Mouse (Mus musculus): ENCODE results near the gene Zcwpw1. TPM values are rescaled to one million over a fixed set of nuclear protein-coding genes. Genes with fewer than 3 reads are reported as not detected.

The Zcwpw1 gene
- polyA plus RNA-seq, 1 experiment from 2014 or later = 12.5 TPM

GRCm38 (mm10) chr5:137779053-137779933 lies 8.3 kb upstream of the Zcwpw1 start:
- H3K4me1 ChIP-seq = peaks cover 42% of the 10 kb centered on the region

DNA sequence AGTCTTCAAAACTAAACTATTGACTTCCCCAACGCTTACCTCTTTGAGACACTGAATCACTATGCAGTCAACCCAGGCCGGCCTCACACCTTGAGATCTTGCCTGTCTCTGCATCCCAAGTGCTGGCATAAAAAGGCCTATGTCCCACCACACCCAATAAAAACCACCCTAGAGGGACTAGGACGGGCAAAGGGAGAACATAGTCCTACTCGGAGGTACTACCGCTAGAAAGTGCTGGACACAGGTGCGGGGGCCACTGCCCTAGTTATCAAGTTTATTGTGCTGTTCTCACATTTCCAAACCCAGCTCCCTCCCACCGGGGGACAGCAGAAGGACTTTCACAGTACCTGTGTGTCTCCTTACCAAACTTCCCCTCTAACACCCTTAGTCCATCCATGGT lies 5.9 kb upstream of the Zcwpw1 start:
- Histone ChIP-seq H3K4me3 (no peak overlapping the region), H3K27me3 (ENCODE audit: insufficient read depth, poor library complexity, severe bottlenecking) (no peaks in the 10 kb centered on the region), H3K27ac (no peak overlapping the region), H3K4me1 (peaks cover 47% of the 10 kb centered on the region), H3K36me3 (peaks cover 52% of the 10 kb centered on the region), H3K9me3 (no peaks in the 10 kb centered on the region)
- WGBS = 90% methylated on average over 7 of the region's 7 CpGs
- DNase-seq (ENCODE audit: low spot score) = no peak

More at GRCm38 (mm10) chr5:137779053-137779933, 8.3 kb upstream of the Zcwpw1 start:
- H3K4me3 ChIP-seq = peak overlapping the region; percentile 83
- DNase-seq (ENCODE audit: low spot score) = no peak
- H3K27me3 ChIP-seq (ENCODE audit: insufficient read depth, poor library complexity, severe bottlenecking) = no peaks in the 10 kb centered on the region
- H3K36me3 ChIP-seq = peaks cover 43% of the 10 kb centered on the region
- WGBS = under 1% methylated on average over 82 of the region's 83 CpGs
- H3K27ac ChIP-seq = peak overlapping the region; percentile 93
- H3K9me3 ChIP-seq = no peaks in the 10 kb centered on the region

GRCm38 (mm10) chr5:137782776-137783522 lies 4.6 kb upstream of the Zcwpw1 start:
- Histone ChIP-seq H3K9me3 (no peaks in the 10 kb centered on the region), H3K36me3 (peaks cover 52% of the 10 kb centered on the region), H3K4me3 (peak overlapping the region; percentile 89), H3K4me1 (peaks cover 45% of the 10 kb centered on the region), H3K27ac (0 out of 2 replicates have a peak overlapping the region, but pooled peaks have one; percentile 24), H3K27me3 (ENCODE audit: insufficient read depth, poor library complexity, severe bottlenecking) (no peaks in the 10 kb centered on the region)
- 83% methylated on average over 13 of the region's 13 CpGs for WGBS
- DNase-seq (ENCODE audit: low spot score) = no peak

DNA sequence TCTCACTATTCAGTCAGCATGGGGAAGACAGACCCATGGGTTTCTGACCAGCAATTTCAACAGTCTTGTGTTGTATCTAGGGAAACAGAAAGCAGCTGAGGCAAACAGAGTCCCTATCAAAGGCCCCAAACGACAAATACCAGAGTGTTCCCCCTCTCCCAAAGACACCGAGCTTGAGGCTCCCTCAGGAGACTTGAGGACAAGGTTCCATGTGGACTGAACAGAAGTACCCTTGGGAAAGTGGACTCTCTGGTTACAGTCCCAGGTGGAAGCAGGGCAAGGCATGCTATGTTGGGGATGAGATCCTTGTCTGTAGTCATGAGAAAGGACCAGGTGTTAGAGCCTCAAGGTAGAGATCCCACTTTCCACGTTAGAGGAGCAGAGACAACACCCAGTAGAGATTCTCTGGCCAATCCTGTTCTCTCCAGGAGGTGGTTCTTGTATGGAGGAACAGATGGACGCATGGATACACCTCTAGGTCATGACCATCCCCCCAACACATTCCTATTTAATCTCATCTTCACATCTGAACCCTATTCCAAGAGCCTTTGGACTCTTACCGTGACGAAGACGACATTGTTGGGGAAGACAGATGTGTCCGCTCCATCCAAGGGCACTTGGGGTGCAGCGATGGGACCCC lies 3.6 kb upstream of the Zcwpw1 start:
- H3K27ac ChIP-seq = peak overlapping the region; percentile 98; the same call in 1 of the 2 replicates
- no peaks in the 10 kb centered on the region for H3K9me3 ChIP-seq
- DNase-seq (ENCODE audit: low spot score) = no peak
- peaks cover 52% of the 10 kb centered on the region for H3K36me3 ChIP-seq
- H3K27me3 ChIP-seq (ENCODE audit: insufficient read depth, poor library complexity, severe bottlenecking) = peaks cover 4% of the 10 kb centered on the region; the same call in 1 of the 2 replicates
- WGBS = 74% methylated on average over 9 of the region's 9 CpGs
- H3K4me1 ChIP-seq = peaks cover 41% of the 10 kb centered on the region
- H3K4me3 ChIP-seq = peak overlapping the region; percentile 89

- Histone ChIP-seq H3K27me3 (ENCODE audit: insufficient read depth, poor library complexity, severe bottlenecking) (peaks cover 4% of the 10 kb centered on the region; the same call in 1 of the 2 replicates), H3K9me3 (no peaks in the 10 kb centered on the region), H3K4me3 (peak overlapping the region; percentile 89), H3K27ac (peak overlapping the region; percentile 98), H3K36me3 (peaks cover 52% of the 10 kb centered on the region), H3K4me1 (peaks cover 39% of the 10 kb centered on the region)
- WGBS = 86% methylated on average over 14 of the region's 14 CpGs
- DNase-seq (ENCODE audit: low spot score) = no peak
Measured at GRCm38 (mm10) chr5:137784546-137784945, 3.1 kb upstream of the Zcwpw1 start.

GRCm38 (mm10) chr5:137785164-137786031 lies 2.2 kb upstream of the Zcwpw1 start:
- Histone ChIP-seq H3K36me3 (peaks cover 48% of the 10 kb centered on the region), H3K4me1 (peaks cover 32% of the 10 kb centered on the region), H3K4me3 (peak overlapping the region; percentile 89), H3K27me3 (ENCODE audit: insufficient read depth, poor library complexity, severe bottlenecking) (peaks cover 4% of the 10 kb centered on the region; the same call in 1 of the 2 replicates), H3K27ac (peak overlapping the region; percentile 98), H3K9me3 (no peaks in the 10 kb centered on the region)
- 3% methylated on average over 56 of the region's 62 CpGs for WGBS
- peak; percentile 85 for DNase-seq (ENCODE audit: low spot score)

GRCm38 (mm10) chr5:137786109-137786942 lies 1.3 kb upstream of the Zcwpw1 start:
- peak overlapping the region; percentile 98 for H3K27ac ChIP-seq
- H3K4me1 ChIP-seq = peaks cover 32% of the 10 kb centered on the region
- H3K9me3 ChIP-seq = no peaks in the 10 kb centered on the region
- peak overlapping the region; percentile 89 for H3K4me3 ChIP-seq
- peaks cover 4% of the 10 kb centered on the region; the same call in 1 of the 2 replicates for H3K27me3 ChIP-seq (ENCODE audit: insufficient read depth, poor library complexity, severe bottlenecking)
- peak; percentile 100 for DNase-seq (ENCODE audit: low spot score)
- under 1% methylated on average over 79 of the region's 79 CpGs for WGBS
- peaks cover 39% of the 10 kb centered on the region for H3K36me3 ChIP-seq

DNA sequence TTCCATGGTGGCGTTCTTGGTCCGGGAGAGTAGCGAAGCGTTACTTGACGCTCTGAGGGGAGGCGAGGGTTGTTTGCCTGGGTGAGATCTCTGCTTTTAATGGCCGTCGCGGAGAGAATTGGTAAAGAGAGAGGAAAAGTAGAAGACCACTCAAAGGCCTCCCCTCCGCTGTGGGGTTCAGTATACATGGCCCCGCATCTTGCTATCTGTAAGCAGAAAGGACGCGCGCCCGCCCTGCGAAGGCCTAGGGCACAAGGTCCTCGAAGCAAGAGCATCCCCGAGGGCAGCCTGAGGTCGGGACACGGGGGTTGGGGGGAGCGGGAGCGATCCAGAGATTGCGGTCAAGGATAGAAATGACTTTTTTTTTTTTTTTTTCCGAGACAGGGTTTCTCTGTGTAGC lies 573 bp downstream of the Zcwpw1 start:
- Histone ChIP-seq H3K4me1 (peaks cover 23% of the 10 kb centered on the region), H3K9me3 (no peaks in the 10 kb centered on the region), H3K36me3 (peaks cover 20% of the 10 kb centered on the region), H3K27ac (peak overlapping the region; percentile 98; the same call in 1 of the 2 replicates), H3K27me3 (ENCODE audit: insufficient read depth, poor library complexity, severe bottlenecking) (peaks cover 4% of the 10 kb centered on the region; the same call in 1 of the 2 replicates), H3K4me3 (peak overlapping the region; percentile 89)
- DNase-seq (ENCODE audit: low spot score) = no peak
- 66% methylated on average over 24 of the region's 24 CpGs for WGBS

GRCm38 (mm10) chr5:137788946-137789531 lies 1.4 kb downstream of the Zcwpw1 start:
- H3K27ac ChIP-seq = no peak overlapping the region
- no peaks in the 10 kb centered on the region for H3K9me3 ChIP-seq
- no peak overlapping the region for H3K4me3 ChIP-seq
- peaks cover 4% of the 10 kb centered on the region; the same call in 1 of the 2 replicates for H3K27me3 ChIP-seq (ENCODE audit: insufficient read depth, poor library complexity, severe bottlenecking)
- peaks cover 11% of the 10 kb centered on the region for H3K36me3 ChIP-seq
- WGBS = 87% methylated on average over 2 of the region's 2 CpGs
- no peak for DNase-seq (ENCODE audit: low spot score)
- peaks cover 14% of the 10 kb centered on the region for H3K4me1 ChIP-seq

- DNase-seq (ENCODE audit: low spot score) = no peak
- H3K27ac ChIP-seq = no peak overlapping the region
- H3K36me3 ChIP-seq = no peaks in the 10 kb centered on the region
- peaks cover 4% of the 10 kb centered on the region; the same call in 1 of the 2 replicates for H3K27me3 ChIP-seq (ENCODE audit: insufficient read depth, poor library complexity, severe bottlenecking)
- H3K4me1 ChIP-seq = no peaks in the 10 kb centered on the region
- H3K4me3 ChIP-seq = no peak overlapping the region
- H3K9me3 ChIP-seq = no peaks in the 10 kb centered on the region
Measured at GRCm38 (mm10) chr5:137791553-137791952, 4.0 kb downstream of the Zcwpw1 start.

- 72% methylated on average over 3 of the region's 3 CpGs for WGBS
- no peak overlapping the region for H3K27ac ChIP-seq
- H3K9me3 ChIP-seq = no peaks in the 10 kb centered on the region
- no peaks in the 10 kb centered on the region for H3K4me1 ChIP-seq
- no peaks in the 10 kb centered on the region for H3K36me3 ChIP-seq
- H3K4me3 ChIP-seq = no peak overlapping the region
- DNase-seq (ENCODE audit: low spot score) = no peak
- no peaks in the 10 kb centered on the region for H3K27me3 ChIP-seq (ENCODE audit: insufficient read depth, poor library complexity, severe bottlenecking)
Measured at GRCm38 (mm10) chr5:137796606-137797005, 9.0 kb downstream of the Zcwpw1 start.

All from heart, embryonic 10.5 days (tissue).